ENCODE assay signal across 27 mouse cellular contexts in genomic region chr16:37421851-37422250, GRCm38 (mm10). TPM values are rescaled to one million over a fixed set of nuclear protein-coding genes. Genes with fewer than 3 reads are reported as not detected.
DNase-seq lines count a peak whose midpoint lies in the region; ATAC-seq and TF ChIP-seq lines count a peak whose summit lies in the region.
"Had no signal": no experiment of that assay in that cellular context is flagged by ENCODE, and none has a peak within 500 bp of the region (broad histone marks: within the 10 kb centered on the region; RNA-seq: fewer than 3 reads in every experiment).

No protein-coding gene starts in this region.

- no peaks in the 10 kb centered on the region for H3K27me3 ChIP-seq in midbrain, postnatal 0 days (ENCODE audit: insufficient read depth, low read length)
- no peaks in the 10 kb centered on the region for H3K27me3 ChIP-seq in midbrain, embryonic 11.5 days (ENCODE audit: control insufficient read depth, insufficient read depth, low read length)
- H3K27me3 ChIP-seq: embryonic facial prominence, embryonic 13.5 days; forebrain, embryonic 12.5 days; forebrain, embryonic 15.5 days; heart, embryonic 13.5 days; intestine, embryonic 15.5 days had no signal

- no peak for ATAC-seq in midbrain, postnatal 0 days (ENCODE audit: low FRiP score)
- no peak for ATAC-seq in midbrain, embryonic 11.5 days (ENCODE audit: low FRiP score)
- ATAC-seq: activated CD4-positive, CD25-positive, alpha-beta regulatory T cell, adult 4 months; forebrain, embryonic 15.5 days; intestine, embryonic 15.5 days had no signal

- no peaks in the 10 kb centered on the region for H3K9me3 ChIP-seq in midbrain, postnatal 0 days (ENCODE audit: low read length)
- no peaks in the 10 kb centered on the region for H3K9me3 ChIP-seq in midbrain, embryonic 11.5 days (ENCODE audit: control insufficient read depth, low read length)
- H3K9me3 ChIP-seq: embryonic facial prominence, embryonic 10.5 days; embryonic facial prominence, embryonic 13.5 days; forebrain, embryonic 12.5 days; forebrain, embryonic 15.5 days; heart, embryonic 10.5 days; heart, embryonic 13.5 days; intestine, embryonic 15.5 days had no signal

- no peaks in the 10 kb centered on the region for H3K4me1 ChIP-seq in midbrain, postnatal 0 days (ENCODE audit: insufficient read depth, low read length)
- no peaks in the 10 kb centered on the region for H3K4me1 ChIP-seq in midbrain, embryonic 11.5 days (ENCODE audit: control insufficient read depth, insufficient read depth, low read length)
- H3K4me1 ChIP-seq: embryonic facial prominence, embryonic 10.5 days; embryonic facial prominence, embryonic 13.5 days; forebrain, embryonic 12.5 days; forebrain, embryonic 15.5 days; heart, embryonic 10.5 days; heart, embryonic 13.5 days; intestine, embryonic 15.5 days had no signal

- WGBS in midbrain, postnatal 0 days: 89% methylated on average over 3 of the region's 3 CpGs
- WGBS in midbrain, embryonic 11.5 days: 94% methylated on average over 3 of the region's 3 CpGs

- no peak overlapping the region for H3K4me2 ChIP-seq in midbrain, postnatal 0 days (ENCODE audit: low read depth, low read length, poor library complexity, severe bottlenecking)
- no peak overlapping the region for H3K4me2 ChIP-seq in midbrain, embryonic 11.5 days
- H3K4me2 ChIP-seq: embryonic facial prominence, embryonic 13.5 days; forebrain, embryonic 12.5 days; forebrain, embryonic 15.5 days; heart, embryonic 13.5 days; hindbrain, embryonic 14.5 days; intestine, embryonic 15.5 days had no signal

- peak; percentile 47 for DNase-seq in cerebellum, adult 11-12 months
- DNase-seq in cerebellum, postnatal 4 days (ENCODE audit: low spot score in 2 of 2): no peak
- peak; percentile 63 for DNase-seq in cerebellum, adult 9-11 months
- DNase-seq in cerebellum, adult 11 months: no peak
- DNase-seq in midbrain, postnatal 0 days (ENCODE audit: low spot score): peak; percentile 43
- DNase-seq in midbrain, embryonic 11.5 days (ENCODE audit: low spot score, missing footprints): no peak
- DNase-seq in heart, adult 11 months: no peak
- DNase-seq in kidney, adult 18-20 months: no peak
- DNase-seq: adrenal gland, adult 8-10 months; adrenal gland, postnatal 25 days; embryo, embryonic 11 days; gastrocnemius, postnatal 25 days; heart, adult 2 months; heart, postnatal 14 days; heart, postnatal 4 days; kidney, adult 11 months had no signal

- no peak for TF ChIP-seq CTCF in midbrain, postnatal 0 days (IDR thresholded peaks at IDR 0.05)

- H3K36me3 ChIP-seq in midbrain, postnatal 0 days (ENCODE audit: insufficient read depth, low read length): no peaks in the 10 kb centered on the region
- no peaks in the 10 kb centered on the region for H3K36me3 ChIP-seq in midbrain, embryonic 11.5 days (ENCODE audit: control insufficient read depth, insufficient read depth, low read length)
- H3K36me3 ChIP-seq: embryonic facial prominence, embryonic 10.5 days; embryonic facial prominence, embryonic 13.5 days; forebrain, embryonic 12.5 days; forebrain, embryonic 15.5 days; heart, embryonic 10.5 days; heart, embryonic 13.5 days; intestine, embryonic 15.5 days had no signal

- no peak overlapping the region for H3K9ac ChIP-seq in midbrain, postnatal 0 days (replicated peaks; ENCODE audit: low read length, poor library complexity, severe bottlenecking)
- H3K9ac ChIP-seq in midbrain, embryonic 11.5 days (ENCODE audit: low read length): no peak overlapping the region
- H3K9ac ChIP-seq: embryonic facial prominence, embryonic 13.5 days; forebrain, embryonic 12.5 days; forebrain, embryonic 15.5 days; heart, embryonic 13.5 days; hindbrain, embryonic 14.5 days; intestine, embryonic 15.5 days had no signal

- H3K27ac ChIP-seq in midbrain, postnatal 0 days (ENCODE audit: low read depth, low read length): no peak overlapping the region
- H3K27ac ChIP-seq in midbrain, embryonic 11.5 days (ENCODE audit: low read depth, low read length): no peak overlapping the region
- H3K27ac ChIP-seq: embryonic facial prominence, embryonic 10.5 days; embryonic facial prominence, embryonic 13.5 days; forebrain, embryonic 12.5 days; forebrain, embryonic 15.5 days; heart, adult 2 months; heart, embryonic 10.5 days; heart, embryonic 13.5 days; hindbrain, embryonic 14.5 days; intestine, embryonic 15.5 days had no signal

- no peak overlapping the region for H3K4me3 ChIP-seq in midbrain, postnatal 0 days (ENCODE audit: low read depth, low read length)
- H3K4me3 ChIP-seq in midbrain, embryonic 11.5 days (ENCODE audit: low read depth, low read length): no peak overlapping the region
- H3K4me3 ChIP-seq: embryonic facial prominence, embryonic 10.5 days; embryonic facial prominence, embryonic 13.5 days; erythroblast, embryonic 14.5 days; forebrain, embryonic 12.5 days; forebrain, embryonic 15.5 days; heart, adult 2 months; heart, embryonic 10.5 days; heart, embryonic 13.5 days; intestine, embryonic 15.5 days had no signal

RNA-seq across cellular contexts. Expression of gene Stxbp5l, which starts 37.1 kb away (rescaled TPM):
- total RNA-seq in midbrain, postnatal 0 days (2014; rRNA removed): 18.7 and 23.9 TPM in 2 replicates
- polyA plus RNA-seq in midbrain, postnatal 0 days (2015; fragmentation: Nextera tagmentation; extraction: Ambion mirVana): 10.8 and 13.5 TPM in 2 replicates
- polyA plus RNA-seq in midbrain, embryonic 11.5 days (2014; fragmentation: Nextera tagmentation; extraction: Ambion mirVana): 2.7 and 4.3 TPM in 2 replicates
- total RNA-seq: heart, adult 2 months; heart, postnatal 14 days had no signal
- polyA plus RNA-seq: erythroblast, embryonic 14.5 days; gonadal fat pad, adult 2 months; heart, adult 2 months had no signal

Comparison
In these comparisons a context has a peak if more than half of its experiments do, and no peak if none do; other contexts are left out.
1. DNase-seq: peak in cerebellum, adult 11-12 months (single experiment), cerebellum, adult 9-11 months (single experiment) and midbrain, postnatal 0 days (single experiment); none in cerebellum, postnatal 4 days (0 of 2), cerebellum, adult 11 months (single experiment), midbrain, embryonic 11.5 days (single experiment), heart, adult 11 months (single experiment) and kidney, adult 18-20 months (single experiment).